Mouse (Mus musculus) thymus, adult 2 months (tissue): ENCODE results near the gene Sobp. TPM values are rescaled to one million over a fixed set of nuclear protein-coding genes. Genes with fewer than 3 reads are reported as not detected.

Experiments
- DNase-seq: peaks from one replicate; pipeline ENCODE4 v3.0.0; 2021
- H3K27ac ChIP-seq: fragments of 200-500 bp; 2 replicates; pipeline ENCODE4 v1.5.1; 2012; ENCODE audit warnings: low read length, control low read depth; ENCODE audit not compliant: control insufficient read depth, insufficient read depth
- H3K27me3 ChIP-seq: fragments of 200-500 bp; 2 replicates; pipeline ENCODE4 v1.6.1; 2012; ENCODE audit warnings: mild to moderate bottlenecking, low read length, moderate library complexity, mixed read lengths; ENCODE audit not compliant: control insufficient read depth, insufficient read depth
- H3K36me3 ChIP-seq: fragments of 200-500 bp; 2 replicates; pipeline ENCODE4 v1.6.1; 2012; ENCODE audit warnings: mild to moderate bottlenecking, low read length, moderate library complexity; ENCODE audit not compliant: control insufficient read depth, insufficient read depth
- H3K4me1 ChIP-seq: fragments of 200-500 bp; replicated peaks from 2 replicates; pipeline ENCODE4 v1.6.1; 2012; ENCODE audit warnings: low read length; ENCODE audit not compliant: control insufficient read depth, insufficient read depth
- H3K4me3 ChIP-seq: fragments of 200-500 bp; 2 replicates; pipeline ENCODE4 v1.5.1; 2012; ENCODE audit warnings: mild to moderate bottlenecking, low read length, control low read depth, moderate library complexity; ENCODE audit not compliant: control insufficient read depth, insufficient read depth
- CTCF ChIP-seq: fragments of 200-500 bp; IDR thresholded peaks from 2 replicates; pipeline ENCODE4 v1.5.1; 2012; ENCODE audit warnings: mild to moderate bottlenecking, control low read depth, low read length, moderate library complexity, borderline replicate concordance; ENCODE audit not compliant: control insufficient read depth, poor library complexity, insufficient read depth; ENCODE audit errors: extremely low read depth
- POLR2A ChIP-seq: fragments of 200-500 bp; IDR thresholded peaks from 2 replicates; pipeline ENCODE4 v1.6.1; 2012; ENCODE audit warnings: mild to moderate bottlenecking, low read length, control low read depth, moderate library complexity; ENCODE audit not compliant: control insufficient read depth, poor library complexity, insufficient read depth; ENCODE audit errors: extremely low read depth
- WGBS: fragments of 180-500 bp; shearing (Covaris S2); methylation state at CpG from one replicate; pipeline ENCODE4 v1.1.7; 2018; 5-methylcytosine and 5-hydroxymethylcytosine counted together
- polyA plus RNA-seq: library from polyadenylated mRNA; depleted of rRNA; stranded (reverse); fragments of >200 nt; gene quantifications from 2 replicates; pipeline ENCODE4 v1.2.3, GENCODE M21; 2012

Gene Sobp
- polyA plus RNA-seq, 1 experiment = 0.40 TPM

GRCm38 (mm10) chr10:43159333-43159732 is 15.0 kb downstream of the Sobp start:
- TF ChIP-seq POLR2A = no peak
- no peak for TF ChIP-seq CTCF
- Histone ChIP-seq H3K27me3 (no peaks in the 10 kb centered on the region), H3K4me3 (no peak overlapping the region), H3K4me1 (no peaks in the 10 kb centered on the region), H3K27ac (no peak overlapping the region), H3K36me3 (no peaks in the 10 kb centered on the region)
- WGBS = 92% methylated on average over 5 of the region's 5 CpGs
- DNase-seq = no peak

GRCm38 (mm10) chr10:43158917-43159316 is 15.4 kb downstream of the Sobp start:
- Histone ChIP-seq H3K4me1 (no peaks in the 10 kb centered on the region), H3K27ac (no peak overlapping the region), H3K36me3 (no peaks in the 10 kb centered on the region), H3K4me3 (no peak overlapping the region), H3K27me3 (no peaks in the 10 kb centered on the region)
- 91% methylated on average over 5 of the region's 5 CpGs for WGBS
- TF ChIP-seq CTCF (no peak), POLR2A (no peak)
- DNase-seq = no peak

- H3K4me3 ChIP-seq = no peak overlapping the region
- no peak for DNase-seq
- no peaks in the 10 kb centered on the region for H3K36me3 ChIP-seq
- TF ChIP-seq POLR2A (no peak), CTCF (no peak)
- 76% methylated on average over 12 of the region's 12 CpGs for WGBS
- no peak overlapping the region for H3K27ac ChIP-seq
- H3K27me3 ChIP-seq = no peaks in the 10 kb centered on the region
- no peaks in the 10 kb centered on the region for H3K4me1 ChIP-seq
These were observed 19.2 kb downstream of the Sobp start for GRCm38 (mm10) chr10:43155046-43155560.

GRCm38 (mm10) chr10:43152643-43153042 is 21.7 kb downstream of the Sobp start:
- Histone ChIP-seq H3K4me1 (no peaks in the 10 kb centered on the region), H3K4me3 (no peak overlapping the region), H3K36me3 (no peaks in the 10 kb centered on the region), H3K27ac (no peak overlapping the region), H3K27me3 (no peaks in the 10 kb centered on the region)
- no peak for TF ChIP-seq CTCF
- no peak for TF ChIP-seq POLR2A
- no peak for DNase-seq
- WGBS = 94% methylated on average over 8 of the region's 8 CpGs

GRCm38 (mm10) chr10:43148456-43148855 is 25.9 kb downstream of the Sobp start:
- 86% methylated on average over 11 of the region's 11 CpGs for WGBS
- no peaks in the 10 kb centered on the region for H3K36me3 ChIP-seq
- no peaks in the 10 kb centered on the region for H3K4me1 ChIP-seq
- H3K27me3 ChIP-seq = no peaks in the 10 kb centered on the region
- no peak overlapping the region for H3K4me3 ChIP-seq
- TF ChIP-seq CTCF (no peak), POLR2A (no peak)
- no peak for DNase-seq
- H3K27ac ChIP-seq = no peak overlapping the region

- Histone ChIP-seq H3K4me1 (no peaks in the 10 kb centered on the region), H3K4me3 (no peak overlapping the region), H3K36me3 (no peaks in the 10 kb centered on the region), H3K27me3 (no peaks in the 10 kb centered on the region), H3K27ac (no peak overlapping the region)
- WGBS = 93% methylated on average over 9 of the region's 9 CpGs
- no peak for DNase-seq
- no peak for TF ChIP-seq POLR2A
- no peak for TF ChIP-seq CTCF
These were observed 31.2 kb downstream of the Sobp start for GRCm38 (mm10) chr10:43143173-43143572.

- no peaks in the 10 kb centered on the region for H3K4me1 ChIP-seq
- no peak overlapping the region for H3K27ac ChIP-seq
- 95% methylated on average over 11 of the region's 11 CpGs for WGBS
- H3K4me3 ChIP-seq = no peak overlapping the region
- TF ChIP-seq CTCF (no peak), POLR2A (no peak)
- no peak for DNase-seq
- no peaks in the 10 kb centered on the region for H3K27me3 ChIP-seq
- no peaks in the 10 kb centered on the region for H3K36me3 ChIP-seq
These were observed 40.3 kb downstream of the Sobp start for GRCm38 (mm10) chr10:43134027-43134426.
